Mouse (Mus musculus): ENCODE measurements around the gene DXBay18. TPM values are rescaled to one million over a fixed set of nuclear protein-coding genes. Genes with fewer than 3 reads are reported as not detected.

Gene DXBay18
- not detected in 2 replicates for polyA plus RNA-seq (2012; rRNA removed; ENCODE audit: low replicate concordance)

DNA sequence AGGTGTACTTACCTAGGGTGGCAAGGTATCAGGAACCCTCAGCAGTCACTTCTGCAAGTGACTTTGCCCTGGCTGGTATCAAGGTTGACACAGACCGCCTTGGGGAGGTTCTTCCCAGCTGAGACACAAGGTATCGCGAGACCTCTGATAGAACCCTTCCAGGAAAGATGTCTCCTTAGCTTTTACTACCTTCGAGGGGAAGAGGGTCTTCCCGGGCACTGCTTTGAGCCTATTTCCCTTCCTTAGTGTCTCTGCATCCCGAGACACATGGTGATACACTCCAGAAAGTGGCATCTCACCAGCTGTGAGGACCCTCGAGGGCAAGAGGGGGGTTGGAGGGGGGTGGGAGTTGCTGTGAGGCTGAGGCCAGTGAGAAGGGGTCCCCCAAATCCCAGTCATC, at the start of gene DXBay18:
TSS of gene DXBay18 (minus strand) at position 101 of the 400 bp plus-strand sequence.

DNA sequence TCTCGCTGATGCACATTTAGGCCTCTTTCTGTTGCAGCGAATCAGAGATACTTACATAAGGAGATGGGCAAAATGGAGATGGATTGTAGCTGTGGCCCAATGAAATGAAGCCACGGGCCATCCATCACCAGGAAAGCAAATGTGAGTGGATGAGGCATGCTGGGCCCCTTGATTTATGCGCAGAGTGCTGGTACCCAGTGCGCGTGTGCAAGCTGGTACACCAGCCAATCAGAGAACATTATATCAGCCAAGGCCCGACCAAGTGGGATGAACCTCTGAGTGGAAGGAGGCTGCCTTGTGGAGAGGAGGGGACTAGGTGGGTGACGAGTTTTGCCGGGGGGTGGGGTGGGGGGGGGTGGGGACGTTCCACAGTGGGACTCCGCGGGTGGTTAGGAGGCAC, 42.7 kb upstream of the DXBay18 start, which contains the start of gene Xlr3b:
TSS of gene Xlr3b (plus strand) at position 274 of the 400 bp plus-strand sequence.

DNA sequence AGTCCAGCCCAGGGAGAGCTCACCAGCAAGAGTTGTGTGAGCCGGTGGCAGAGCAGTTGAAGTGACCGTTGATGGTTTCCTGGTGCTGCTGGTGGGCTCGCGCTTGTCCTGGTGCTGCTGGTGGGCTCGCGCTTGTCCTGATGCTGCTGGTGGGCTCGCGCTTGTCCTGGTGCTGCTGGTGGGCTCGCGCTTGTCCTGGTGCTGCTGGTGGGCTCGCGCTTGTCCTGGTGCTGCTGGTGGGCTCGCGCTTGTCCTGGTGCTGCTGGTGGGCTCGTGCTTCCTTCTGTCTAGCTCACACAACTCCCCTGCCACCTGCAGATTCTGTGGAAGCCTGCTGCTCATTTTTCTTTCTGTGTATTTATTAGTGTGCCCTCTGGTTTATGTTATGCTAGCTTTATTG, 27.6 kb upstream of the DXBay18 start, which contains the start of gene Spin2d:
TSS of gene Spin2d (minus strand) at position 101 of the 400 bp plus-strand sequence.

DNA sequence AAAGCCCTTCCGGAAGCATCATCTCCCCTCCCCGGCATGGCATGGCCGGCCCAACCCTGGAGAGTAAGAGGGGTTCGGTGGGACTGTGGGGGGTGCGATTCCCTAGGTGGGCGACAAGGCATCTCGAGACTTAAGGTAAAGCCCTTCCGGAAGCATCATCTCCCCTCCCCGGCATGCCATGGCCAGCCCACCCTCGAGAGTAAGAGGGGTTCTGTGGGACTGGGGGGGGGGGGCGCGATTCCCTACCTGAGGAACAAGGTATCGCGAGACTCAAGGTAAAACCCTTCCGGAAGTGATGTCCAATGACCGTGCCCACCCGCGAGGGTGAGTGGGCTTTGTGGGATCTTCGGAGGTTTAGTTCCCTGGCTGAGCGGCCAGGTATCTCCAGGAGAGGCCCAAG, 754 bp downstream of the DXBay18 start, which contains the start of gene Xlr5b:
TSS of gene Xlr5b (plus strand) at position 301 of the 400 bp plus-strand sequence.

DNA sequence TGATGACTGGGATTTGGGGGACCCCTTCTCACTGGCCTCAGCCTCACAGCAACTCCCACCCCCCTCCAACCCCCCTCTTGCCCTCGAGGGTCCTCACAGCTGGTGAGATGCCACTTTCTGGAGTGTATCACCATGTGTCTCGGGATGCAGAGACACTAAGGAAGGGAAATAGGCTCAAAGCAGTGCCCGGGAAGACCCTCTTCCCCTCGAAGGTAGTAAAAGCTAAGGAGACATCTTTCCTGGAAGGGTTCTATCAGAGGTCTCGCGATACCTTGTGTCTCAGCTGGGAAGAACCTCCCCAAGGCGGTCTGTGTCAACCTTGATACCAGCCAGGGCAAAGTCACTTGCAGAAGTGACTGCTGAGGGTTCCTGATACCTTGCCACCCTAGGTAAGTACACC, 32.5 kb downstream of the DXBay18 start, which contains the start of gene Gm14685:
TSS of gene Gm14685 (plus strand) at position 301 of the 400 bp plus-strand sequence.

DNA sequence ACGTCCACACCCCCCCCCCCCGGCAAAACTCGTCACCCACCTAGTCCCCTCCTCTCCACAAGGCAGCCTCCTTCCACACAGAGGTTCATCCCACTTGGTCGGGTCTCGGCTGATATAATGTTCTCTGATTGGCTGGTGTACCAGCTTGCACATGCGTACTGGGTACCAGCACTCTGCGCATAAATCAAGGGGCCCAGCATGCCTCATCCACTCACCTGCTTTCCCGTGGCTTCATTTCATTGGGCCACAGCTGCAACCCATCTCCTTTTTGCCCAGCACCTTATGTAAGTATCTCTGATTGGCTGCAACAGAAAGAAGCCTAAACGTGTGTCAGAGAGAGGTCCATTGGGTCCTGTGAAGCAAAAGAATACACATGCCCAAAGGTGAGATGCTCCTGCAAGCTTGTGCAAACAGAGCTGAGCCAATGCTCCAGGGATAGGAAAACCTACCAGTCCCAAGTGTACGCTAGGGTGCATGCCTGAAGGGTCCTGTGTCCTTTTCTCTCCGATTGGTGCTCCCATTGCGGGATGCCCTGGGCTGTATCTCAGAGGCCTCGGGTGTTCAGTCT, 52.2 kb downstream of the DXBay18 start, which contains the start of gene Xlr3a:
TSS of gene Xlr3a (minus strand) at position 155 of the 568 bp plus-strand sequence.

Other genes starting within 250 kb of the DXBay18 start
- 8.2 and 9.6 TPM in 2 replicates for gene Cetn2, start 231.0 kb downstream of the DXBay18 start, polyA plus RNA-seq (2012; rRNA removed; ENCODE audit: low replicate concordance)
- gene Nsdhl, start 230.9 kb downstream of the DXBay18 start, polyA plus RNA-seq (2012; rRNA removed; ENCODE audit: low replicate concordance), result 33.8 and 55.0 TPM in 2 replicates
- gene Zfp185, start 162.1 kb downstream of the DXBay18 start, polyA plus RNA-seq (2012; rRNA removed; ENCODE audit: low replicate concordance), result 7.2 and 18.0 TPM in 2 replicates
- not detected in 2 replicates for gene Pnma5, start 112.3 kb downstream of the DXBay18 start, polyA plus RNA-seq (2012; rRNA removed; ENCODE audit: low replicate concordance)
- 0.18 TPM in 1 of 2 replicates, not detected in the other for gene Pnma3, start 84.7 kb downstream of the DXBay18 start, polyA plus RNA-seq (2012; rRNA removed; ENCODE audit: low replicate concordance)
- gene Xlr4a, start 67.0 kb downstream of the DXBay18 start, polyA plus RNA-seq (2012; rRNA removed; ENCODE audit: low replicate concordance), result 0.17 TPM in 1 of 2 replicates, not detected in the other
- 0.40 and 1.2 TPM in 2 replicates for gene Xlr3a, start 52.4 kb downstream of the DXBay18 start, polyA plus RNA-seq (2012; rRNA removed; ENCODE audit: low replicate concordance)
- 0.08 and 0.09 TPM in 2 replicates for gene Gm14685, start 32.4 kb downstream of the DXBay18 start, polyA plus RNA-seq (2012; rRNA removed; ENCODE audit: low replicate concordance)
- not detected in 2 replicates for gene Xlr5b, start 654 bp downstream of the DXBay18 start, polyA plus RNA-seq (2012; rRNA removed; ENCODE audit: low replicate concordance)
- not detected in 2 replicates for gene Spin2d, start 27.5 kb upstream of the DXBay18 start, polyA plus RNA-seq (2012; rRNA removed; ENCODE audit: low replicate concordance)
- 0.82 and 4.4 TPM in 2 replicates for gene Xlr3b, start 42.8 kb upstream of the DXBay18 start, polyA plus RNA-seq (2012; rRNA removed; ENCODE audit: low replicate concordance)
- gene Xlr4b, start 64.9 kb upstream of the DXBay18 start, polyA plus RNA-seq (2012; rRNA removed; ENCODE audit: low replicate concordance), result 0.48 and 1.5 TPM in 2 replicates
- 7.5 and 8.9 TPM in 2 replicates for gene F8a, start 78.8 kb upstream of the DXBay18 start, polyA plus RNA-seq (2012; rRNA removed; ENCODE audit: low replicate concordance)
- gene Xlr4c, start 93.7 kb upstream of the DXBay18 start, polyA plus RNA-seq (2012; rRNA removed; ENCODE audit: low replicate concordance), result 0.40 TPM in 1 of 2 replicates, not detected in the other
- gene Xlr3c, start 115.9 kb upstream of the DXBay18 start, polyA plus RNA-seq (2012; rRNA removed; ENCODE audit: low replicate concordance), result 0.13 and 0.29 TPM in 2 replicates
- not detected in 2 replicates for gene Xlr5a, start 143.5 kb upstream of the DXBay18 start, polyA plus RNA-seq (2012; rRNA removed; ENCODE audit: low replicate concordance)
- not detected in 2 replicates for gene Xlr5c, start 143.5 kb upstream of the DXBay18 start, polyA plus RNA-seq (2012; rRNA removed; ENCODE audit: low replicate concordance)
- not detected in 2 replicates for gene Gm45015, start 187.4 kb upstream of the DXBay18 start, polyA plus RNA-seq (2012; rRNA removed; ENCODE audit: low replicate concordance)
- 11.0 and 24.4 TPM in 2 replicates for gene Zfp275, start 193.2 kb upstream of the DXBay18 start, polyA plus RNA-seq (2012; rRNA removed; ENCODE audit: low replicate concordance)
- 0.27 and 0.37 TPM in 2 replicates for gene Gm18336, start 249.3 kb upstream of the DXBay18 start, polyA plus RNA-seq (2012; rRNA removed; ENCODE audit: low replicate concordance)

Measured in subcutaneous adipose tissue, adult 2 months (tissue).